Mouse (Mus musculus): ENCODE measurements at regions not wholly inside any gene's neighbourhood (a gene's known extent, or its start where the extent isn't known, plus 50 kb on each side); places are given as distances from the start of the nearest gene placed in this dataset.

- TF ChIP-seq CTCF (conservative IDR thresholded peaks at IDR 0.05; ENCODE audit: low read length) (no peak), NANOG (IDR thresholded peaks at IDR 0.05; ENCODE audit: borderline replicate concordance, low read length) (no peak)
These were observed 368.2 kb upstream of the Pkdcc start for GRCm38 (mm10) chr17:82846776-82847494.
